Mouse (Mus musculus) liver, embryonic 14.5 days (tissue): ENCODE data around the gene Serhl.

Experiments used
- CTCF ChIP-seq: IDR thresholded peaks from 2 replicates; pipeline ENCODE4 v1.5.1; 2016; ENCODE audit warnings: antibody characterized with exemption, low read depth, control low read depth
- EP300 ChIP-seq: IDR thresholded peaks from 2 replicates; pipeline ENCODE4 v1.6.1; 2016; ENCODE audit warnings: antibody characterized with exemption, low read depth

DNA sequence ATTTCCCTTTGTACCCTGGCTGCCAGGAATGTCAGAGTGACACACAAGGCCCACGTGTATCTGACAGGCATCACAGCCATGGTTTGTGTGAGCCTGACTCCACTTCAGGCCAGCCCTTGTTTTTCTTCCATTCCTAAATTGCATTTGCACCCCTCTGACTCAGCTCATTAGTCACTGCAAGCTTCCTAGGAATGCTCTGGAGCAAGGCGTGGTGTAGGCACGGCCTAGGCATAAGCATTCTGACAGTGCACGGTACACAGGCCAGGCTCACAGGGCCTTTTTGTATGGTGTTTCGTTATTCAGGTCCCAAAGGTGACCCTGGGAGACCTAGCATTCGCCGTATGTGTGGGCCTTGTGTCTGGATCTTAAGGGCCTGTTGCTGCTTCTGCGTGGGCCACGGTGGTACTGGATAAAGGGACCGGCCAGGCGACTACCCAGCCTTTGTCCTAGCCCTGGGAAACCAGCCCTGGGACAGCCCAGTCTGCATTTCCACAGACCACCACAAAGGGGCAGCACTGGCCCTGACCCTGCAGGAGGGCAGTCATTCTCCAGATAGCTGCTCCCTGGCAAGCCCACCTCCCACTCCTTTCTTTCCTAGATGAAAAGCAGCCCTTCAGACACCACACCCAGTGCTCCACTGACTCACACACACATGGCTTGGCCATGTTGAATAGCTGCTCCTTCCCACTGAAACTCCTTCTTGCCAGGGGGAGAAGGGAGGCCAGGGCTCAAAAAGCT, 67.8 kb downstream of the Serhl start:
- TF ChIP-seq EP300, result no peak
- TF ChIP-seq CTCF, result peak; percentile 93
